Mouse (Mus musculus): ENCODE results near the gene Zbtb43.

- TF ChIP-seq CTCF (IDR thresholded peaks at IDR 0.05) = no peak
- TF ChIP-seq POLR2A (IDR thresholded peaks at IDR 0.05; ENCODE audit: insufficient read depth, low read depth, low read length) = no peak
Measured at GRCm38 (mm10) chr2:33456242-33456641, 12.1 kb downstream of the Zbtb43 start.

All from heart, adult 2 months (tissue).